Mouse (Mus musculus) heart, postnatal 0 days (tissue): Measurements from ENCODE around the gene 2210010C04Rik.

Source experiments
- CTCF ChIP-seq: IDR thresholded peaks from 2 replicates; pipeline ENCODE4 v1.5.1; 2016; ENCODE audit warnings: antibody characterized with exemption, control low read depth, low read depth
- EP300 ChIP-seq: IDR thresholded peaks from 2 replicates; pipeline ENCODE4 v1.6.1; 2016; ENCODE audit warnings: antibody characterized with exemption, low read depth

GRCm38 (mm10) chr6:41047961-41048360 lies 12.7 kb upstream of the 2210010C04Rik start:
- TF ChIP-seq CTCF (no peak), EP300 (no peak)
